Mouse (Mus musculus): ENCODE results near the gene Timd2. TPM values are rescaled to one million over a fixed set of nuclear protein-coding genes. Genes with fewer than 3 reads are reported as not detected.

The Timd2 gene
- polyA plus RNA-seq, 1 experiment: 6.8 TPM

DNA sequence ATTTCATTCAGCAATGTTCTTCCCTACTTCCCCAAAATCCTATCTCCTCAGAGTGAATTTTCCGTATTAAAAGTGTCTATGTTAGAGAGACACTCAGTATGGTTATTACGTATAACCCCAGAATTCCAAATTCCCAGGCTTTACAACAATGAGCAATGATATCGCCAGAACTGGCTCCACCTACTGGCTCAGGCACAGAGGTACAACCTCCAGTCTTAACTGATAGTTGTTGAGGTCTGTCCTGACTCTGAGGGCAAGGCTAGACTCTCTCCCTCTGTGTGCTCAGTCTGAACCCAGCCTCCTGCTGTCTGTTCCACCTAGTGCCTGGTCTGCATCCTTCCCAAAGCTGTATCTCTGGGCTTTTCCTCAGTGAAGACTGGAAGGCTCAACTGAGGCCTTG, 75.2 kb downstream of the Timd2 start:
- DNase-seq: peak; percentile 13
- TF ChIP-seq CTCF (IDR thresholded peaks at IDR 0.05; ENCODE audit: borderline replicate concordance, control insufficient read depth, extremely low read depth, insufficient read depth, low read length, poor library complexity) (no peak), POLR2A (IDR thresholded peaks at IDR 0.05; ENCODE audit: control insufficient read depth, extremely low read depth, insufficient read depth, low read length, poor library complexity) (no peak)
- no peak overlapping the region for H3K4me3 ChIP-seq (ENCODE audit: control insufficient read depth, insufficient read depth, low read length)
- H3K36me3 ChIP-seq (ENCODE audit: control insufficient read depth, insufficient read depth, low read length): no peaks in the 10 kb centered on the region
- WGBS: 48% methylated on average over 3 of the region's 3 CpGs
- no peak overlapping the region for H3K27ac ChIP-seq (ENCODE audit: control insufficient read depth, insufficient read depth, low read length)
- no peaks in the 10 kb centered on the region for H3K27me3 ChIP-seq (ENCODE audit: control insufficient read depth, insufficient read depth, low read length)
- H3K4me1 ChIP-seq (replicated peaks; ENCODE audit: control insufficient read depth, insufficient read depth, low read length): no peaks in the 10 kb centered on the region

DNA sequence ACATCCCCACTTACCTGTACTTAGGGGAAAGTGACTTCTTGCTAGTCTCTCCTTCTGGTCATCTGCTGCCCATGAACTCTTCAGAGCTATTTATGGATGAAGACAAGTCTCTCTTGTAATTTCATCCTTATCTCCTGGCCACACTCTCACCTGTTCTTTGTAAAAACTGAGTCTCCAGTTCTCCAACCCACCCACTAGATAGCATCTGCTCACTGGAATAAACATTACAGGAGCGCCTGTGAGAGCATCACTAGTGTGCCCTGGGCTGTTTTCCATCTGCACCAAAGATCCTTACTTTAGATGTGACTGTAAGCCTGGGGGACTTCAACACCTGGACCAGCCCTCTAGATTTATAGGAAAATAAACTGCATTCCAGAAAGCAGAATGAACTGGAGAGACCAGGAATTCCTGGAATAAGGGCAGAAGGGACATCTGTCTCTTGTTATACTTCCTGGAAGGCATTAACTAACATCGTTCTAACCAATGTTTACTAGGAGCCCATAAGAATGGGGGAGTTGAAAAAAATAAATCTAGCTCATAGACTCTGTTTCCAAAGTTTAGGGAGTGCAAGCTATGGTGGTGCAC, 77.6 kb downstream of the Timd2 start, which contains the start of gene Dppa1:
Dppa1 (minus strand) TSS at position 51 of the 585 bp plus-strand sequence.
- TF ChIP-seq POLR2A (IDR thresholded peaks at IDR 0.05; ENCODE audit: control insufficient read depth, extremely low read depth, insufficient read depth, low read length, poor library complexity): no peak
- no peak for TF ChIP-seq CTCF (IDR thresholded peaks at IDR 0.05; ENCODE audit: borderline replicate concordance, control insufficient read depth, extremely low read depth, insufficient read depth, low read length, poor library complexity)
- no peaks in the 10 kb centered on the region for H3K36me3 ChIP-seq (ENCODE audit: control insufficient read depth, insufficient read depth, low read length)
- no peak within 1 kb of the TSS for H3K4me3 ChIP-seq (ENCODE audit: control insufficient read depth, insufficient read depth, low read length)
- no peak within 1 kb of the TSS for H3K27ac ChIP-seq (ENCODE audit: control insufficient read depth, insufficient read depth, low read length)
- no peak for DNase-seq
- 88% methylated on average over 2 of the region's 2 CpGs for WGBS
- no peaks in the 10 kb centered on the region for H3K27me3 ChIP-seq (ENCODE audit: control insufficient read depth, insufficient read depth, low read length)
- no peaks in the 10 kb centered on the region for H3K4me1 ChIP-seq (replicated peaks; ENCODE audit: control insufficient read depth, insufficient read depth, low read length)

DNA sequence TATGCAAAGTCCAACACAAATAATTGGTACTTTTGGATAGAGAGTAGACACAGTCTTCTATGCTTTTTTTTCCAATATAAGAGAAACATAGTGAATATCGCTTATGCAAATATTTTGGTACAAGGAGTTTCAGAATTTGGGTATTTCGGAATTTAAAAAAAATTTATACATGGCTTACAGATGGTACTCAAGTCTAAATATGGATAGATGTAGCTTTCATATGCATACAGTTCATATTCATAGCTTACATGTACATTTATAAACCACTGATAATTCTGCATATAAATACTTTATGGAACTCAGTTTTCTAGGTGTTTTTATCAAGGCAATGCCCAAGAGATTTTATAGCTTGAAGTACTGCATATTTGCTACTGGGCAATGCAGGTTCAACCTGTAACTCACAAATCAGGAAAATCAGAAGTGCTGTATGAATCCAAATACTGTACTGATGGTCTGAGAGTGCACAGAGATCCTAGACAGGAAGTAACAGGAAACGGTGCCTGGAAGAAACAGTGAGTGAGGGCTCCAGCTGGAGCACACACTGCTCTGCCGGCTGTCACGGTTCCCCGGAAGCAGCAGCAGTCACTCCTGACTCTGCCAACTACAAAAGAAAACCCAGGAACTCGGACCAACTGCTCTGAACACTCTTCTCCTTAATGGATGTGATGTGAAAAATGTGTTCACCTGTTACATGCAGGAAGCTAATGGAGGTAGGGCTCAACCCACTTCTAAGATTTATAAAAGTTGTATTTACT, 86.3 kb downstream of the Timd2 start:
- Histone ChIP-seq H3K4me1 (replicated peaks; ENCODE audit: control insufficient read depth, insufficient read depth, low read length) (no peaks in the 10 kb centered on the region), H3K27me3 (ENCODE audit: control insufficient read depth, insufficient read depth, low read length) (no peaks in the 10 kb centered on the region), H3K27ac (ENCODE audit: control insufficient read depth, insufficient read depth, low read length) (no peak overlapping the region), H3K36me3 (ENCODE audit: control insufficient read depth, insufficient read depth, low read length) (no peaks in the 10 kb centered on the region), H3K4me3 (ENCODE audit: control insufficient read depth, insufficient read depth, low read length) (no peak overlapping the region)
- TF ChIP-seq CTCF (IDR thresholded peaks at IDR 0.05; ENCODE audit: borderline replicate concordance, control insufficient read depth, extremely low read depth, insufficient read depth, low read length, poor library complexity): no peak
- WGBS: 68% methylated on average over 7 of the region's 7 CpGs
- no peak for DNase-seq

DNA sequence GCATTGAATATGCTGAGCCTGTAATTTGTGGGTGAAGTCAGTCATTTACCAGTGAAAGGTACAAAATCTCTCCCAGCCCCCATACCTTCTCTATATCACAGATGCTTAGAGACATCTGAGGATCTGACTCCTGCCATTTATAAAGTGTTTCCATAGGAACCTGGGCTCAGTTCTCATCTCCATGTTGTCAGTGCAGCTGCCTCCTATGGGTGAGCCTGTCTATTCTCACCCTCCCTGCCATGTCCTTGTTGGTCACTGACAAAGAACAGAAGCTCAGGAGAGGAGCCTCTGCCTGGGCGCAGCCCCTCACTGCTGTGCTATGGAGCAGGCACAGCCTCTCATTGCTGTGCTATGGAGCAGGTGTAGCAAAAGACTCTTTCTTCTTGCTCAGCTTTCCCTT, 86.9 kb downstream of the Timd2 start:
- H3K27ac ChIP-seq (ENCODE audit: control insufficient read depth, insufficient read depth, low read length): no peak overlapping the region
- no peaks in the 10 kb centered on the region for H3K27me3 ChIP-seq (ENCODE audit: control insufficient read depth, insufficient read depth, low read length)
- 100% methylated on average over 1 of the region's 1 CpGs for WGBS
- no peaks in the 10 kb centered on the region for H3K36me3 ChIP-seq (ENCODE audit: control insufficient read depth, insufficient read depth, low read length)
- no peak for TF ChIP-seq POLR2A (IDR thresholded peaks at IDR 0.05; ENCODE audit: control insufficient read depth, extremely low read depth, insufficient read depth, low read length, poor library complexity)
- no peak for TF ChIP-seq CTCF (IDR thresholded peaks at IDR 0.05; ENCODE audit: borderline replicate concordance, control insufficient read depth, extremely low read depth, insufficient read depth, low read length, poor library complexity)
- H3K4me3 ChIP-seq (ENCODE audit: control insufficient read depth, insufficient read depth, low read length): no peak overlapping the region
- no peaks in the 10 kb centered on the region for H3K4me1 ChIP-seq (replicated peaks; ENCODE audit: control insufficient read depth, insufficient read depth, low read length)
- DNase-seq: no peak

Other genes starting within 250 kb of the Timd2 start
- not detected in 2 replicates for gene Gm12169, start 182.8 kb downstream of the Timd2 start, polyA plus RNA-seq (2012; rRNA removed)
- gene BC053393, start 135.5 kb downstream of the Timd2 start, polyA plus RNA-seq (2012; rRNA removed): 0.07 TPM in 1 of 2 replicates, not detected in the other
- gene Dppa1, start 77.8 kb downstream of the Timd2 start, polyA plus RNA-seq (2012; rRNA removed): 0.44 TPM in 1 of 2 replicates, not detected in the other
- gene Havcr1, start 28.0 kb upstream of the Timd2 start, polyA plus RNA-seq (2012; rRNA removed): 1.1 and 1.3 TPM in 2 replicates
- 5.5 and 6.7 TPM in 2 replicates for gene Timd4, start 103.7 kb upstream of the Timd2 start, polyA plus RNA-seq (2012; rRNA removed)